Mouse (Mus musculus) heart, embryonic 11.5 days (tissue): ENCODE results near the gene Smim14. TPM values are rescaled to one million over a fixed set of nuclear protein-coding genes. Genes with fewer than 3 reads are reported as not detected.

Source experiments
- ATAC-seq: fragments of 200-750 bp; cut with Nextera tagmentation; replicated peaks from 2 replicates; pipeline ENCODE4 v1.8.0; 2017; ENCODE audit warnings: moderate library complexity; ENCODE audit not compliant: insufficient number of reproducible peaks, low FRiP score, low TSS enrichment
- H3K27ac ChIP-seq: fragments of 300-500 bp; sonication (generic); 2 replicates; pipeline ENCODE4 v1.5.1; 2014; ENCODE audit warnings: mild to moderate bottlenecking, low read depth, low read length
- H3K27me3 ChIP-seq: fragments of 300-500 bp; sonication (generic); 2 replicates; pipeline ENCODE4 v1.6.1; 2014; ENCODE audit warnings: mild to moderate bottlenecking, low read length, mixed read lengths; ENCODE audit not compliant: control insufficient read depth, insufficient read depth
- H3K36me3 ChIP-seq: fragments of 300-500 bp; sonication (generic); 2 replicates; pipeline ENCODE4 v1.6.1; 2014; ENCODE audit warnings: mild to moderate bottlenecking, low read length, moderate library complexity, mixed read lengths; ENCODE audit not compliant: control insufficient read depth, insufficient read depth
- H3K4me1 ChIP-seq: fragments of 300-500 bp; sonication (generic); 2 replicates; pipeline ENCODE4 v1.6.1; 2014; ENCODE audit warnings: low read length; ENCODE audit not compliant: control insufficient read depth, insufficient read depth
- H3K4me2 ChIP-seq: fragments of 300-500 bp; sonication (generic); 2 replicates; pipeline ENCODE4 v1.6.1; 2014; ENCODE audit warnings: mild to moderate bottlenecking, moderate library complexity
- H3K4me3 ChIP-seq: fragments of 300-500 bp; sonication (generic); 2 replicates; pipeline ENCODE4 v1.5.1; 2014; ENCODE audit warnings: low read depth, low read length
- H3K9ac ChIP-seq: fragments of 300-500 bp; sonication (generic); 2 replicates; pipeline ENCODE4 v1.6.1; 2014; ENCODE audit warnings: mild to moderate bottlenecking, low read depth, low read length, moderate library complexity
- H3K9me3 ChIP-seq: fragments of 300-500 bp; sonication (generic); replicated peaks from 2 replicates; pipeline ENCODE4 v1.6.1; 2016; ENCODE audit warnings: low read length; ENCODE audit not compliant: control insufficient read depth
- WGBS: fragments of 180-500 bp; shearing (Covaris S2); extraction: QIAGEN DNeasy Blood & Tissue Kit; methylation state at CpG from one replicate; pipeline ENCODE4 v1.1.7; 2014; ENCODE audit not compliant: insufficient replicate concordance; 5-methylcytosine and 5-hydroxymethylcytosine counted together
- polyA plus RNA-seq: library from polyadenylated mRNA; unstranded; fragments of >200 nt; fragmentation: Nextera tagmentation; extraction: Ambion mirVana; gene quantifications from 2 replicates; pipeline ENCODE4 v1.2.1, GENCODE M21; 2014

Gene Smim14
- polyA plus RNA-seq, 1 experiment from 2014 or later, result 92.0 TPM

GRCm38 (mm10) chr5:65508395-65508794 lies 28.6 kb downstream of the Smim14 start:
- Histone ChIP-seq H3K4me1 (no peaks in the 10 kb centered on the region), H3K4me3 (no peak overlapping the region), H3K9ac (no peak overlapping the region), H3K27me3 (no peaks in the 10 kb centered on the region), H3K9me3 (no peaks in the 10 kb centered on the region), H3K27ac (no peak overlapping the region), H3K36me3 (no peaks in the 10 kb centered on the region), H3K4me2 (no peak overlapping the region)
- 72% methylated on average over 8 of the region's 8 CpGs for WGBS
- ATAC-seq, result no peak

DNA sequence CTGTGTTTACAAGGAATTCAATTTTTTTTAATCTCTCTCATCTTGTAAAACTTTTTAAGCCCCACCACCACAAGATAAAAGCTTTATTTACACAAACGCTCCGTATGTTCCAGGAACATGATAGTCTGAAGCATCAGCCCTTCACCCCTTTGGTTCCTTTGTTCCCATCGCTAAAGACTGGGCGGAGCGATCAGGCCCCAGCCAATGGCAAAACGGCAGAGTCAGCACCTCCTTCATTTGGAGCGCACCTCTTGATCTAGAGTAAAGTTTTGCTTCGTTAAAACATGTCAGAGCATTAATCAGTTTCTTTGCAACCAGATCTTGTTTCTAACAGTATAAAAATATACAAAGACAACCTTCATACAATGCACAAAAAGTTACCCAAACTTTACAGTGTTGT lies 31.2 kb downstream of the Smim14 start:
- no peak overlapping the region for H3K9ac ChIP-seq
- peak overlapping the region; percentile 17 for H3K4me2 ChIP-seq
- WGBS, result 6% methylated on average over 8 of the region's 8 CpGs
- no peak for ATAC-seq
- H3K27me3 ChIP-seq, result no peaks in the 10 kb centered on the region
- H3K27ac ChIP-seq, result no peak overlapping the region
- H3K9me3 ChIP-seq, result no peaks in the 10 kb centered on the region
- H3K4me3 ChIP-seq, result no peak overlapping the region
- H3K4me1 ChIP-seq, result no peaks in the 10 kb centered on the region
- no peaks in the 10 kb centered on the region for H3K36me3 ChIP-seq

GRCm38 (mm10) chr5:65501407-65501806 lies 35.6 kb downstream of the Smim14 start:
- Histone ChIP-seq H3K27ac (no peak overlapping the region), H3K4me1 (no peaks in the 10 kb centered on the region), H3K27me3 (no peaks in the 10 kb centered on the region), H3K4me3 (no peak overlapping the region), H3K36me3 (no peaks in the 10 kb centered on the region), H3K9me3 (no peaks in the 10 kb centered on the region), H3K4me2 (no peak overlapping the region), H3K9ac (no peak overlapping the region)
- no peak for ATAC-seq
- WGBS, result 88% methylated on average over 9 of the region's 9 CpGs

GRCm38 (mm10) chr5:65500231-65500630 lies 36.8 kb downstream of the Smim14 start:
- H3K36me3 ChIP-seq, result no peaks in the 10 kb centered on the region
- H3K4me1 ChIP-seq, result no peaks in the 10 kb centered on the region
- H3K4me2 ChIP-seq, result no peak overlapping the region
- H3K27ac ChIP-seq, result no peak overlapping the region
- no peaks in the 10 kb centered on the region for H3K9me3 ChIP-seq
- H3K27me3 ChIP-seq, result no peaks in the 10 kb centered on the region
- ATAC-seq, result no peak
- H3K4me3 ChIP-seq, result no peak overlapping the region
- H3K9ac ChIP-seq, result no peak overlapping the region
- 75% methylated on average over 7 of the region's 7 CpGs for WGBS

- Histone ChIP-seq H3K4me3 (peak within 1 kb of the TSS; percentile 84), H3K9me3 (no peaks in the 10 kb centered on the region), H3K36me3 (no peaks in the 10 kb centered on the region), H3K27ac (peak within 1 kb of the TSS; percentile 96), H3K9ac (peak within 1 kb of the TSS; percentile 95), H3K27me3 (no peaks in the 10 kb centered on the region), H3K4me1 (peaks cover 17% of the 10 kb centered on the region), H3K4me2 (peak within 1 kb of the TSS; percentile 83)
- WGBS, result under 1% methylated on average over 69 of the region's 69 CpGs
- peak; percentile 93 for ATAC-seq
Observed at GRCm38 (mm10) chr5:65492716-65493531, 44.1 kb downstream of the Smim14 start, which contains the start of gene Gm43552. Gene Gm43552 (minus strand): TSS chr5:65492833.

GRCm38 (mm10) chr5:65491767-65492715 lies 44.9 kb downstream of the Smim14 start:
- Histone ChIP-seq H3K27ac (peak overlapping the region; percentile 96), H3K4me2 (peak overlapping the region; percentile 83), H3K4me1 (peaks cover 17% of the 10 kb centered on the region), H3K4me3 (peak overlapping the region; percentile 84), H3K9me3 (no peaks in the 10 kb centered on the region), H3K27me3 (no peaks in the 10 kb centered on the region), H3K36me3 (no peaks in the 10 kb centered on the region), H3K9ac (peak overlapping the region; percentile 95)
- ATAC-seq, result peak; percentile 84
- WGBS, result under 1% methylated on average over 54 of the region's 57 CpGs

DNA sequence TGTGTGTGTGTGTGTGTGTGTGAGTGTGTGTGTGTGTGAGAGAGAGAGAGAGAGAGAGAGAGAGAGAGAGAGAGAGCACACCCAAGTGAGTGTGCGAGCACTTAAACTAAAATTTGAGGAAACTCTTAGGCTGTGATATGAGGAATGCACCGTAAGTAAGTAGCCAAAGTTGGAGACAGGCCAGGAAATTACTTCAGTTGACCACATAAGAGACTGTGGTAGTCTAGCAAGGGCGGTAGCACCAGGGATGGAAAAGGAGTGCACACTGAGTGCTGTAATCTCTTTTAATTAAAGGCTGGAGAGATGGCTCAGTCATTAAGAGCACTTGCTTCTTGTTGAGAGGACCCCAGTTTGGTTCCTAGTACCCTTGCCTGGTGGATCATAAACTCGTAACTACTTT lies 47.2 kb downstream of the Smim14 start:
- no peak for ATAC-seq
- Histone ChIP-seq H3K4me2 (no peak overlapping the region), H3K4me1 (peaks cover 21% of the 10 kb centered on the region), H3K9ac (no peak overlapping the region), H3K4me3 (no peak overlapping the region), H3K9me3 (no peaks in the 10 kb centered on the region), H3K27me3 (no peaks in the 10 kb centered on the region), H3K27ac (no peak overlapping the region), H3K36me3 (no peaks in the 10 kb centered on the region)
- WGBS, result 68% methylated on average over 4 of the region's 4 CpGs

DNA sequence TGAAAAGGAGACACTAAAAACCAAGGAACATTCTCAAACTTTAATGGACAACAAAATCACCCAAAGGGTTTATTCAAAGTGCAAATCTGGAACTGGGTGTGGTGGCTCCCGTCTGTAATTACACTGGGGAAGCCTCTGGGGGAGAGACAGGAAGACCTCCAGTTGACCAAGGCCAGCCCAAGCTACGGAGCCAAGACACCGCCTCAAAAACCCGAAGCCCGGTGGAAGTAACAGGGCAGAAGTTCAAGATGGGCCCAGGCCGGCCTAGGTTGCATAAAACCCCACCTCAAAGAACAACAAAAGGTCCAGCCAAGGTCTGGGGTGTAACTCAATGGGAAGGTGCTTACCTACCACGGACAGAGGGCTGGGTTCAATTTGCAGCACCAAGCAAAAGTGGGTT lies 48.3 kb downstream of the Smim14 start:
- no peak overlapping the region for H3K9ac ChIP-seq
- H3K9me3 ChIP-seq, result no peaks in the 10 kb centered on the region
- H3K4me3 ChIP-seq, result no peak overlapping the region
- ATAC-seq, result no peak
- no peaks in the 10 kb centered on the region for H3K36me3 ChIP-seq
- 78% methylated on average over 7 of the region's 7 CpGs for WGBS
- H3K4me1 ChIP-seq, result peaks cover 25% of the 10 kb centered on the region
- H3K27ac ChIP-seq, result no peak overlapping the region
- H3K4me2 ChIP-seq, result no peak overlapping the region
- no peaks in the 10 kb centered on the region for H3K27me3 ChIP-seq
